Mouse (Mus musculus) ES-Bruce4 (cell line): ENCODE data around the gene Fam241b.

ENCODE experiments used
- CTCF ChIP-seq: IDR thresholded peaks from one replicate; pipeline ENCODE4 v1.8.1; 2011; ENCODE audit warnings: low read depth, low read length
- POLR2A ChIP-seq: IDR thresholded peaks from one replicate; pipeline ENCODE4 v1.8.1; 2011; ENCODE audit warnings: low read length; ENCODE audit not compliant: insufficient read depth

DNA sequence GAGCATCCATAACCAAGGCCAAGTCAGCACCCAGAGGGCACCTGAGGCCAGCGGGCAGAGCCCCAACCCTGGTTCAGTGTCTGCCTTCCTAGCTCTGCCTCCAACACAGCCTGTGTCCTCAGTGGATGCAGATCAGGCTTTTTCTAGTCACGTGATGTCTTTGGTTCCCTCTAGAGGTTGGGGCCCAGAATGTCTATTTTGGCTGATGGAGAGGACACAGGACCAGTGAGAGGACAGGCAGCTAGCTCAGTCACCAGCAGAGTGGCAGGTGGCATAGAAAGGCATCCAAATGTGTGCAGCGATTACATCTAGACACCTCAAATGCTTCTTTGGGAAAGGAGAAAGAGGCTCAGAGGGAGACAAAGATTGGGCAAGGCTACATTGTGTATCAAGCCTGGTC is 38.0 kb upstream of the Fam241b start:
- no peak for TF ChIP-seq POLR2A
- no peak for TF ChIP-seq CTCF
